In genomic region chr8:121083093-121083935, GRCm38 (mm10) we compare ENCODE assay signal across 8 mouse cellular contexts. TPM values are rescaled to one million over a fixed set of nuclear protein-coding genes. Genes with fewer than 3 reads are reported as not detected.
DNase-seq lines count a peak whose midpoint lies in the region; ATAC-seq and TF ChIP-seq lines count a peak whose summit lies in the region.

No protein-coding gene starts in this region.

- no peaks in the 10 kb centered on the region for H3K4me1 ChIP-seq in forebrain, postnatal 0 days (ENCODE audit: insufficient read depth)
- peaks cover 27% of the 10 kb centered on the region for H3K4me1 ChIP-seq in hindbrain, embryonic 12.5 days
- no peaks in the 10 kb centered on the region for H3K4me1 ChIP-seq in liver, adult 2 months (ENCODE audit: control insufficient read depth, insufficient read depth, low read length)
- peaks cover 12% of the 10 kb centered on the region for H3K4me1 ChIP-seq in neural tube, embryonic 11.5 days (ENCODE audit: control insufficient read depth, insufficient read depth, low read length)

- 2% methylated on average over 89 of the region's 89 CpGs for WGBS in forebrain, postnatal 0 days
- under 1% methylated on average over 89 of the region's 89 CpGs for WGBS in hindbrain, embryonic 12.5 days
- whole genome bisulfite sequencing in liver, adult 2 months, result 2% methylated on average over 89 of the region's 89 CpGs
- under 1% methylated on average over 86 of the region's 89 CpGs for WGBS in neural tube, embryonic 11.5 days

- peak; percentile 53; the same call in 1 of the 2 replicates for ATAC-seq in forebrain, postnatal 0 days
- no peak for ATAC-seq in hindbrain, embryonic 12.5 days (ENCODE audit: low FRiP score)
- ATAC-seq in neural tube, embryonic 11.5 days (ENCODE audit: insufficient read depth, low FRiP score, low TSS enrichment), result no peak
- ATAC-seq in megakaryocyte-erythroid progenitor cell, adult 5-6 weeks (replicated peaks; ENCODE audit: low FRiP score, low TSS enrichment, poor library complexity, severe bottlenecking), result no peak

- H3K9me3 ChIP-seq in forebrain, postnatal 0 days (ENCODE audit: low read length), result no peaks in the 10 kb centered on the region
- no peaks in the 10 kb centered on the region for H3K9me3 ChIP-seq in hindbrain, embryonic 12.5 days (replicated peaks)
- no peaks in the 10 kb centered on the region for H3K9me3 ChIP-seq in neural tube, embryonic 11.5 days (ENCODE audit: control insufficient read depth, low read length)

- TF ChIP-seq CTCF in forebrain, postnatal 0 days (IDR thresholded peaks at IDR 0.05; ENCODE audit: low read depth), result no peak
- TF ChIP-seq CTCF in liver, adult 2 months (IDR thresholded peaks at IDR 0.05; ENCODE audit: low read depth, low read length), result no peak

- H3K27me3 ChIP-seq in forebrain, postnatal 0 days (ENCODE audit: insufficient read depth, low read length), result peaks cover 87% of the 10 kb centered on the region
- H3K27me3 ChIP-seq in hindbrain, embryonic 12.5 days, result peaks cover 98% of the 10 kb centered on the region
- peaks cover 23% of the 10 kb centered on the region for H3K27me3 ChIP-seq in liver, adult 2 months (ENCODE audit: control insufficient read depth, insufficient read depth, low read length)
- peaks cover 99% of the 10 kb centered on the region for H3K27me3 ChIP-seq in neural tube, embryonic 11.5 days (ENCODE audit: control insufficient read depth, insufficient read depth, low read length)

- H3K27ac ChIP-seq in forebrain, postnatal 0 days (ENCODE audit: low read depth, low read length), result no peak overlapping the region
- no peak overlapping the region for H3K27ac ChIP-seq in hindbrain, embryonic 12.5 days
- H3K27ac ChIP-seq in liver, adult 2 months (replicated peaks; ENCODE audit: insufficient read depth, low read depth, low read length), result peak overlapping the region; percentile 37; the same call in 1 of the 2 replicates
- H3K27ac ChIP-seq in neural tube, embryonic 11.5 days (ENCODE audit: low read depth, low read length), result no peak overlapping the region

- 0 out of 2 replicates have a peak, but pooled peaks have one; percentile 9 for TF ChIP-seq POLR2A in liver, adult 2 months (IDR thresholded peaks at IDR 0.05; ENCODE audit: extremely low read depth, insufficient read depth, low read length)

- H3K9ac ChIP-seq in forebrain, postnatal 0 days, result no peak overlapping the region
- no peak overlapping the region for H3K9ac ChIP-seq in hindbrain, embryonic 12.5 days
- peak overlapping the region; percentile 66 for H3K9ac ChIP-seq in liver, adult 2 months (ENCODE audit: low read depth, low read length)
- no peak overlapping the region; the same call in 1 of the 2 replicates for H3K9ac ChIP-seq in neural tube, embryonic 11.5 days (ENCODE audit: low read length)

- H3K4me2 ChIP-seq in forebrain, postnatal 0 days (ENCODE audit: low read depth), result peak overlapping the region; percentile 67
- H3K4me2 ChIP-seq in hindbrain, embryonic 12.5 days (replicated peaks), result peak overlapping the region; percentile 82
- peak overlapping the region; percentile 75 for H3K4me2 ChIP-seq in neural tube, embryonic 11.5 days (ENCODE audit: low read depth)

- peak; percentile 85 for DNase-seq in 3134 (ENCODE audit: extremely low read depth, insufficient read length, low spot score)
- DNase-seq in adrenal gland, postnatal 10 days, result peak; percentile 80
- DNase-seq in forebrain, postnatal 0 days, result peak; percentile 55
- no peak for DNase-seq in liver, adult 2 months (ENCODE audit: extremely low read depth, low read depth, low spot score)
- peak; percentile 79 for DNase-seq in neural tube, embryonic 11.5 days (ENCODE audit: low spot score)
- DNase-seq in frontal cortex, adult 2 months (ENCODE audit: extremely low spot score in 1 of 2, low spot score in 1 of 2), result no peak

- H3K79me2 ChIP-seq in liver, adult 2 months (ENCODE audit: control insufficient read depth, insufficient read depth, low read length), result no peaks in the 10 kb centered on the region

- H3K36me3 ChIP-seq in forebrain, postnatal 0 days (ENCODE audit: insufficient read depth), result no peaks in the 10 kb centered on the region
- H3K36me3 ChIP-seq in hindbrain, embryonic 12.5 days, result no peaks in the 10 kb centered on the region
- H3K36me3 ChIP-seq in liver, adult 2 months (ENCODE audit: control insufficient read depth, insufficient read depth, low read length), result no peaks in the 10 kb centered on the region
- no peaks in the 10 kb centered on the region for H3K36me3 ChIP-seq in neural tube, embryonic 11.5 days (ENCODE audit: control insufficient read depth, insufficient read depth, low read length)

- peak overlapping the region; percentile 36 for H3K4me3 ChIP-seq in forebrain, postnatal 0 days (ENCODE audit: low read depth, low read length)
- H3K4me3 ChIP-seq in hindbrain, embryonic 12.5 days, result peak overlapping the region; percentile 43
- peak overlapping the region; percentile 77 for H3K4me3 ChIP-seq in liver, adult 2 months (ENCODE audit: insufficient read depth, low read depth, low read length)
- peak overlapping the region; percentile 41 for H3K4me3 ChIP-seq in neural tube, embryonic 11.5 days (ENCODE audit: low read depth, low read length)

RNA-seq across cellular contexts. Expression of gene Foxf1, which starts 0.9 kb away (rescaled TPM):
- 1 to 10 TPM; 1.4 to 1.7 TPM for total RNA-seq in adrenal gland, postnatal 10 days (2021)
- total RNA-seq in forebrain, postnatal 0 days (2014; rRNA removed), result 1.3 and 2.3 TPM in 2 replicates
- 1.4 and 1.6 TPM in 2 replicates for polyA plus RNA-seq in forebrain, postnatal 0 days (2015; fragmentation: Nextera tagmentation; extraction: Ambion mirVana)
- polyA plus RNA-seq in hindbrain, embryonic 12.5 days (2016; fragmentation: Nextera tagmentation; extraction: Ambion mirVana), result 2.0 and 3.2 TPM in 2 replicates
- 1.3 and 1.4 TPM in 2 replicates for total RNA-seq in liver, adult 2 months (2014; rRNA removed)
- 3.1 and 3.4 TPM in 2 replicates for polyA plus RNA-seq in liver, adult 2 months (2012; rRNA removed)
- 2.6 and 6.1 TPM in 2 replicates for polyA plus RNA-seq in neural tube, embryonic 11.5 days (2014; fragmentation: Nextera tagmentation; extraction: Ambion mirVana)
- not detected in 2 replicates for total RNA-seq in megakaryocyte-erythroid progenitor cell, adult 5-6 weeks (2014; fragmentation: Nextera tagmentation)
- total RNA-seq in megakaryocyte-erythroid progenitor cell, adult 5-6 weeks (2017), result not detected in 2 replicates
- polyA plus RNA-seq in frontal cortex, adult 2 months (2012; rRNA removed), result 2.1 and 2.4 TPM in 2 replicates

RNA-seq across cellular contexts. Expression of gene Mthfsd, which starts 24.9 kb away (rescaled TPM):
- total RNA-seq in adrenal gland, postnatal 10 days (2021), result 10 to 100 TPM; 30.4 to 32.2 TPM
- 38.7 and 76.5 TPM in 2 replicates for total RNA-seq in forebrain, postnatal 0 days (2014; rRNA removed)
- polyA plus RNA-seq in forebrain, postnatal 0 days (2015; fragmentation: Nextera tagmentation; extraction: Ambion mirVana), result 30.3 and 33.3 TPM in 2 replicates
- 60.0 and 69.3 TPM in 2 replicates for polyA plus RNA-seq in hindbrain, embryonic 12.5 days (2016; fragmentation: Nextera tagmentation; extraction: Ambion mirVana)
- total RNA-seq in liver, adult 2 months (2014; rRNA removed), result 23.6 and 29.5 TPM in 2 replicates
- polyA plus RNA-seq in liver, adult 2 months (2012; rRNA removed), result 22.7 and 29.8 TPM in 2 replicates
- polyA plus RNA-seq in neural tube, embryonic 11.5 days (2014; fragmentation: Nextera tagmentation; extraction: Ambion mirVana), result 56.9 and 63.7 TPM in 2 replicates
- total RNA-seq in megakaryocyte-erythroid progenitor cell, adult 5-6 weeks (2014; fragmentation: Nextera tagmentation), result 41.2 and 48.6 TPM in 2 replicates
- 13.7 and 24.8 TPM in 2 replicates for total RNA-seq in megakaryocyte-erythroid progenitor cell, adult 5-6 weeks (2017)
- polyA plus RNA-seq in frontal cortex, adult 2 months (2012; rRNA removed), result 87.9 and 95.5 TPM in 2 replicates

RNA-seq across cellular contexts. Expression of gene Foxc2, which starts 32.7 kb away (rescaled TPM):
- total RNA-seq in adrenal gland, postnatal 10 days (2021), result 1 to 10 TPM; 4.1 to 6.1 TPM
- 3.1 and 6.5 TPM in 2 replicates for total RNA-seq in forebrain, postnatal 0 days (2014; rRNA removed)
- 2.6 and 2.7 TPM in 2 replicates for polyA plus RNA-seq in forebrain, postnatal 0 days (2015; fragmentation: Nextera tagmentation; extraction: Ambion mirVana)
- polyA plus RNA-seq in hindbrain, embryonic 12.5 days (2016; fragmentation: Nextera tagmentation; extraction: Ambion mirVana), result 22.7 and 25.4 TPM in 2 replicates
- 0.07 TPM in 1 of 2 replicates, not detected in the other for total RNA-seq in liver, adult 2 months (2014; rRNA removed)
- polyA plus RNA-seq in liver, adult 2 months (2012; rRNA removed), result 0.06 and 0.07 TPM in 2 replicates
- polyA plus RNA-seq in neural tube, embryonic 11.5 days (2014; fragmentation: Nextera tagmentation; extraction: Ambion mirVana), result 15.4 and 15.5 TPM in 2 replicates
- total RNA-seq in megakaryocyte-erythroid progenitor cell, adult 5-6 weeks (2014; fragmentation: Nextera tagmentation), result not detected in 2 replicates
- not detected in 2 replicates for total RNA-seq in megakaryocyte-erythroid progenitor cell, adult 5-6 weeks (2017)
- polyA plus RNA-seq in frontal cortex, adult 2 months (2012; rRNA removed), result 1.5 TPM in 2 replicates

RNA-seq across cellular contexts. Expression of gene Foxl1, which starts 44.4 kb away (rescaled TPM):
- under 1 TPM; 0.24 to 0.42 TPM for total RNA-seq in adrenal gland, postnatal 10 days (2021)
- total RNA-seq in forebrain, postnatal 0 days (2014; rRNA removed), result 0.19 TPM in 1 of 2 replicates, not detected in the other
- 0.06 TPM in 1 of 2 replicates, not detected in the other for polyA plus RNA-seq in forebrain, postnatal 0 days (2015; fragmentation: Nextera tagmentation; extraction: Ambion mirVana)
- polyA plus RNA-seq in hindbrain, embryonic 12.5 days (2016; fragmentation: Nextera tagmentation; extraction: Ambion mirVana), result 1.8 and 2.2 TPM in 2 replicates
- not detected in 2 replicates for total RNA-seq in liver, adult 2 months (2014; rRNA removed)
- polyA plus RNA-seq in liver, adult 2 months (2012; rRNA removed), result not detected in 2 replicates
- polyA plus RNA-seq in neural tube, embryonic 11.5 days (2014; fragmentation: Nextera tagmentation; extraction: Ambion mirVana), result 1.1 and 1.3 TPM in 2 replicates
- not detected in 2 replicates for total RNA-seq in megakaryocyte-erythroid progenitor cell, adult 5-6 weeks (2014; fragmentation: Nextera tagmentation)
- total RNA-seq in megakaryocyte-erythroid progenitor cell, adult 5-6 weeks (2017), result not detected in 2 replicates
- 0.04 and 0.10 TPM in 2 replicates for polyA plus RNA-seq in frontal cortex, adult 2 months (2012; rRNA removed)

Comparison
In these comparisons a context has a peak if more than half of its experiments do, and no peak if none do; other contexts are left out.
1. DNase-seq: peak in 3134 (single experiment), adrenal gland, postnatal 10 days (single experiment), forebrain, postnatal 0 days (single experiment) and neural tube, embryonic 11.5 days (single experiment); none in liver, adult 2 months (single experiment) and frontal cortex, adult 2 months (0 of 2).
2. Peak in every context shown above with its lines, with median percentiles within 50 percentile points of each other: H3K4me2 ChIP-seq and H3K4me3 ChIP-seq.